8 mouse cellular contexts compared by ENCODE assay signal in the genomic region with DNA sequence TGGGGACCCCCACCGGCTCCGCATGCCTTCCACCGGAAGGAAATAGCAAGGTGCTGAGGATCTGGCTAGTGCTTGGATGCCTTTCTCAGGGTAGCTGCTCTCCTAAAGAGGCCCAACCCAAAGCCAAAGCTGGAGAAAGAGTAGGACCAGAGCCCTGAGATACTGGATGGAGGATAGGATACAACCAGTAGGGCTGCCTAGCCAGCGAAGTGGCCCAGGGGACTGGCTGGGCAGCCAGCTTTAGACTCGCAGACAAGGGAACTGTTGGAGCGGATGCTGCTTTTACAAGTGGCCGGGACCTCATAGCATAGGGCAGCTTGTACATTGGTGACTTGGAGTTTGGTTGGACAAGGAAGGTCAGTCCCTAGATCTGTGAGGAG. TPM values are rescaled to one million over a fixed set of nuclear protein-coding genes. Genes with fewer than 3 reads are reported as not detected.
DNase-seq lines count a peak whose midpoint lies in the region; ATAC-seq lines count a peak whose summit lies in the region.

No protein-coding gene starts in this region.

- H3K4me1 ChIP-seq in lung, embryonic 16.5 days (replicated peaks; ENCODE audit: control insufficient read depth, insufficient read depth, low read length), result peaks cover 13% of the 10 kb centered on the region
- H3K4me1 ChIP-seq in erythroblast, embryonic 14.5 days (ENCODE audit: control insufficient read depth), result peaks cover 65% of the 10 kb centered on the region
- H3K4me1 ChIP-seq in limb, embryonic 10.5 days, result peaks cover 11% of the 10 kb centered on the region
- peaks cover 15% of the 10 kb centered on the region for H3K4me1 ChIP-seq in neural tube, embryonic 15.5 days

- intact Hi-C loops in left cerebral cortex, postnatal 36 days (cut with DNase I), result no loop called here

- peak overlapping the region; percentile 70 for H3K9ac ChIP-seq in lung, embryonic 16.5 days (ENCODE audit: low read length)
- H3K9ac ChIP-seq in neural tube, embryonic 15.5 days (replicated peaks), result no peak overlapping the region

- peaks cover 3% of the 10 kb centered on the region; the same call in 1 of the 2 replicates for H3K27me3 ChIP-seq in lung, embryonic 16.5 days (ENCODE audit: control insufficient read depth, insufficient read depth, low read depth, low read length)
- H3K27me3 ChIP-seq in erythroblast, embryonic 14.5 days (ENCODE audit: control insufficient read depth), result peaks cover 16% of the 10 kb centered on the region
- H3K27me3 ChIP-seq in limb, embryonic 10.5 days (ENCODE audit: low read depth, poor library complexity, severe bottlenecking), result peaks cover 46% of the 10 kb centered on the region
- peaks cover 12% of the 10 kb centered on the region for H3K27me3 ChIP-seq in neural tube, embryonic 15.5 days (replicated peaks)

- no peaks in the 10 kb centered on the region for H3K9me3 ChIP-seq in lung, embryonic 16.5 days (ENCODE audit: control insufficient read depth, low read length)
- H3K9me3 ChIP-seq in erythroblast, embryonic 14.5 days (ENCODE audit: control insufficient read depth, low read length), result no peaks in the 10 kb centered on the region
- no peaks in the 10 kb centered on the region for H3K9me3 ChIP-seq in limb, embryonic 10.5 days (replicated peaks)
- H3K9me3 ChIP-seq in neural tube, embryonic 15.5 days (replicated peaks), result no peaks in the 10 kb centered on the region

- whole genome bisulfite sequencing in lung, embryonic 16.5 days, result 71% methylated on average over 7 of the region's 7 CpGs
- WGBS in limb, embryonic 10.5 days, result 67% methylated on average over 7 of the region's 7 CpGs
- 68% methylated on average over 7 of the region's 7 CpGs for WGBS in neural tube, embryonic 15.5 days

- H3K27ac ChIP-seq in lung, embryonic 16.5 days (ENCODE audit: low read length), result no peak overlapping the region
- no peak overlapping the region for H3K27ac ChIP-seq in limb, embryonic 10.5 days
- H3K27ac ChIP-seq in neural tube, embryonic 15.5 days (replicated peaks), result no peak overlapping the region

- ATAC-seq in lung, embryonic 16.5 days (ENCODE audit: low read depth), result no peak; the same call in 1 of the 2 replicates
- ATAC-seq in neural tube, embryonic 15.5 days (ENCODE audit: low FRiP score), result no peak

- H3K36me3 ChIP-seq in lung, embryonic 16.5 days (ENCODE audit: control insufficient read depth, insufficient read depth, low read length), result no peaks in the 10 kb centered on the region
- H3K36me3 ChIP-seq in erythroblast, embryonic 14.5 days (ENCODE audit: control insufficient read depth), result peaks cover 3% of the 10 kb centered on the region
- H3K36me3 ChIP-seq in limb, embryonic 10.5 days, result no peaks in the 10 kb centered on the region
- no peaks in the 10 kb centered on the region for H3K36me3 ChIP-seq in neural tube, embryonic 15.5 days

- no peak for DNase-seq in lung, postnatal 10 days
- DNase-seq in limb, embryonic 10.5 days (ENCODE audit: low spot score), result no peak
- no peak for DNase-seq in embryo, embryonic 10.5 days (ENCODE audit: low spot score)
- DNase-seq in left cerebral cortex, postnatal 36 days (ENCODE audit: low spot score in 2 of 2), result no peak
- DNase-seq in ovary, adult 18-20 months (ENCODE audit: low spot score), result no peak

- H3K4me2 ChIP-seq in lung, embryonic 16.5 days (ENCODE audit: low read depth, low read length), result peak overlapping the region; percentile 91
- peak overlapping the region; percentile 82 for H3K4me2 ChIP-seq in neural tube, embryonic 15.5 days

- H3K4me3 ChIP-seq in lung, embryonic 16.5 days (ENCODE audit: low read length), result peak overlapping the region; percentile 56
- peak overlapping the region; percentile 72 for H3K4me3 ChIP-seq in erythroblast, embryonic 14.5 days (replicated peaks)
- peak overlapping the region; percentile 57 for H3K4me3 ChIP-seq in limb, embryonic 10.5 days
- H3K4me3 ChIP-seq in neural tube, embryonic 15.5 days (replicated peaks), result peak overlapping the region; percentile 45

RNA-seq across cellular contexts. Expression of gene Adcy7, which starts 0.8 kb away (rescaled TPM):
- polyA plus RNA-seq in lung, embryonic 16.5 days (2015; fragmentation: Nextera tagmentation; extraction: Ambion mirVana), result 13.4 and 15.0 TPM in 2 replicates
- polyA plus RNA-seq in erythroblast, embryonic 14.5 days (2012), result 1.1 and 1.6 TPM in 2 replicates
- polyA plus RNA-seq in limb, embryonic 10.5 days (2016; fragmentation: Nextera tagmentation; extraction: Ambion mirVana), result 2.2 and 3.1 TPM in 2 replicates
- polyA plus RNA-seq in neural tube, embryonic 15.5 days (2015; fragmentation: Nextera tagmentation; extraction: Ambion mirVana), result 6.0 and 10.7 TPM in 2 replicates
- total RNA-seq in left cerebral cortex, postnatal 36 days (2021), result 1 to 10 TPM; 4.7 TPM
